Mouse (Mus musculus) kidney, postnatal 36 days (tissue): ENCODE data around the gene Klf15.

Source experiments
- DNase-seq, 2 experiments: peaks; one replicate each; pipeline ENCODE4 v3.0.0; 2021 to 2022; ENCODE audit warnings: mixed read lengths in 2 of 2

Klf15 gene

GRCm38 (mm10) chr6:90465028-90465640 is 2.8 kb downstream of the Klf15 start:
- no peak for DNase-seq

GRCm38 (mm10) chr6:90466079-90466478 is 3.7 kb downstream of the Klf15 start:
- DNase-seq: peak; percentile 52 to 75

GRCm38 (mm10) chr6:90466847-90467410 is 4.6 kb downstream of the Klf15 start:
- DNase-seq: peak; percentile 64 to 78

- no peak for DNase-seq
Observed at GRCm38 (mm10) chr6:90468216-90468615, 5.8 kb downstream of the Klf15 start.

GRCm38 (mm10) chr6:90469041-90469440 is 6.7 kb downstream of the Klf15 start:
- DNase-seq: peak; percentile 56 to 57

GRCm38 (mm10) chr6:90470255-90470654 is 7.9 kb downstream of the Klf15 start:
- DNase-seq: no peak

- peak; percentile 62 to 66 for DNase-seq
Observed at GRCm38 (mm10) chr6:90470947-90471541, 8.7 kb downstream of the Klf15 start.

GRCm38 (mm10) chr6:90472079-90472478 is 9.7 kb downstream of the Klf15 start:
- DNase-seq: no peak

GRCm38 (mm10) chr6:90472697-90473096 is 10.3 kb downstream of the Klf15 start:
- no peak for DNase-seq

GRCm38 (mm10) chr6:90473630-90474360 is 11.4 kb downstream of the Klf15 start:
- no peak for DNase-seq

- no peak for DNase-seq
Observed at GRCm38 (mm10) chr6:90474361-90474750, 12.0 kb downstream of the Klf15 start.

- peak; percentile 57 to 59 for DNase-seq
Observed at GRCm38 (mm10) chr6:90475176-90475853, 12.9 kb downstream of the Klf15 start.

GRCm38 (mm10) chr6:90475854-90476212 is 13.5 kb downstream of the Klf15 start:
- DNase-seq: peak; percentile 72 to 82

GRCm38 (mm10) chr6:90476941-90477518 is 14.7 kb downstream of the Klf15 start:
- DNase-seq: peak; percentile 87 to 90

- DNase-seq: no peak
Observed at GRCm38 (mm10) chr6:90484249-90484648, 21.9 kb downstream of the Klf15 start.

GRCm38 (mm10) chr6:90484876-90485275 is 22.5 kb downstream of the Klf15 start:
- no peak for DNase-seq

- no peak for DNase-seq
Observed at GRCm38 (mm10) chr6:90486176-90486921, 24.0 kb downstream of the Klf15 start, which contains the start of gene Aldh1l1. Gene Aldh1l1, plus strand, starts transcription at chr6:90486427.

- no peak for DNase-seq
Observed at GRCm38 (mm10) chr6:90487531-90487930, 25.2 kb downstream of the Klf15 start.

- no peak for DNase-seq
Observed at GRCm38 (mm10) chr6:90489532-90489931, 27.2 kb downstream of the Klf15 start.

GRCm38 (mm10) chr6:90490976-90491375 is 28.6 kb downstream of the Klf15 start:
- DNase-seq: no peak

GRCm38 (mm10) chr6:90491956-90492744 is 29.8 kb downstream of the Klf15 start:
- peak; percentile 88 to 92 for DNase-seq
